Mouse (Mus musculus) urinary bladder, postnatal 14 days (tissue): ENCODE measurements around the gene Mrm3.

Experiments
- DNase-seq: peaks from one replicate; pipeline ENCODE4 v3.0.0; 2021; ENCODE audit warnings: low spot score

Mrm3 gene

GRCm38 (mm10) chr11:76288645-76289044 is 45.1 kb downstream of the Mrm3 start:
- no peak for DNase-seq

- DNase-seq, result no peak
These were observed 46.9 kb downstream of the Mrm3 start for GRCm38 (mm10) chr11:76290367-76290766.

- DNase-seq, result no peak
These were observed 48.4 kb downstream of the Mrm3 start for GRCm38 (mm10) chr11:76291960-76292359.

- DNase-seq, result peak; percentile 71
These were observed 48.9 kb downstream of the Mrm3 start for GRCm38 (mm10) chr11:76292398-76292797.

GRCm38 (mm10) chr11:76292831-76293230 is 49.3 kb downstream of the Mrm3 start:
- DNase-seq, result no peak

GRCm38 (mm10) chr11:76294078-76294477 is 50.6 kb downstream of the Mrm3 start:
- DNase-seq, result no peak

- no peak for DNase-seq
These were observed 51.3 kb downstream of the Mrm3 start for GRCm38 (mm10) chr11:76294836-76295235.

- no peak for DNase-seq
These were observed 53.7 kb downstream of the Mrm3 start for GRCm38 (mm10) chr11:76297252-76297651.

GRCm38 (mm10) chr11:76298457-76299000 is 55.0 kb downstream of the Mrm3 start:
- DNase-seq, result no peak
